Mouse (Mus musculus) embryo, embryonic 9.5 days (tissue): Measurements from ENCODE around the gene Nav2.

ENCODE experiments used
- DNase-seq: peaks from one replicate; pipeline ENCODE4 v3.0.0-alpha.2; 2017; ENCODE audit errors: extremely low spot score

Gene Nav2

DNA sequence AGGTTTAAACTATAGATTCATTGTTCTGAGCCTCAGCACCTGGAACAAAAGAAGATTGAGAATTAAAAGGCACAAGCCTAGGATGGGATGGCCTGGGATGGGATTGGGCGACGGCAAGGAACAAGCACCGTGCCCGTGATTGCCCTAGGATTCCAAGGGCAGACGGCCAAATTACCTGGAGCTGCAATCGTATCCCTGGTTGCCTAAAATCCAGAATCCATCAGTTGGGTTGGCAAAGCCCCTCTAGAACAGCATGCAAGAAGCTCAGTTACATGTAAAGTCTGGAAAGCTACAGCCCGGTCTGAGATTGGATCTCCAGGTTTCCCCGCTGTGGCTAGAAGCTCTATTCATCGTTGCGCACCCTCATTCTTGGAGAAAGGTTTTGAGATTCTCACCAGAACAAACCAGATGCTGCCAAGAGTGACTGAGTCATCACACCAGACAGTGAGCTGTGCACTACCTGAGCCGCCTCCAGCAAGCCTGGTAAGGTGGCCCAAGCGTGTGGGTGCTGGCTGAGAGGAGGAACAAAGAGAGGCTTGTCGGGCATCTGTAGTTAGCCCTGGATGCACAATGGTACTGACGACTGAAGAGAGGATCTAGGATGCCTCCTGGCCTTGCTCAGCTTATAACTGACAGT lies 531.9 kb downstream of the Nav2 start:
- DNase-seq: no peak

- no peak for DNase-seq
Observed at GRCm38 (mm10) chr7:49442174-49442573, 533.7 kb downstream of the Nav2 start.

DNA sequence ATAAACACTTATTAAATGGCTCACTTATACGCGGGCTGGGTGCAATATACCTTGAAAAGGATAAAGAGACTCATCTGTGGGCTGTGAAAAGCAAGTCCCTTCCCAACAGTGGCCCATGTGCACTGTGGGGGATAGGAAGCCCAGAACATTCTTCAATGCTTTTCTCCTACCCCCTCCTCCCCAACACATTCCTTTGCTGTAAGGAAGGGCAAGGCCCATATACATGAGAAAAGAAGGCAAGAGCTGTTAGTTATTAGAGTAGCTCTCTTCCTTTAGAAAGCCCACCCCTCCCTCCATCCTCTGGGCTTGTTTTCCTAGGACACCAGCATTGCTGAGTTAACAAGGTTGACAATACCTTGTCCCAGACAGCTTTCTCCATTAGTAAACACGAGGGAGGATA lies 540.1 kb downstream of the Nav2 start:
- no peak for DNase-seq

DNA sequence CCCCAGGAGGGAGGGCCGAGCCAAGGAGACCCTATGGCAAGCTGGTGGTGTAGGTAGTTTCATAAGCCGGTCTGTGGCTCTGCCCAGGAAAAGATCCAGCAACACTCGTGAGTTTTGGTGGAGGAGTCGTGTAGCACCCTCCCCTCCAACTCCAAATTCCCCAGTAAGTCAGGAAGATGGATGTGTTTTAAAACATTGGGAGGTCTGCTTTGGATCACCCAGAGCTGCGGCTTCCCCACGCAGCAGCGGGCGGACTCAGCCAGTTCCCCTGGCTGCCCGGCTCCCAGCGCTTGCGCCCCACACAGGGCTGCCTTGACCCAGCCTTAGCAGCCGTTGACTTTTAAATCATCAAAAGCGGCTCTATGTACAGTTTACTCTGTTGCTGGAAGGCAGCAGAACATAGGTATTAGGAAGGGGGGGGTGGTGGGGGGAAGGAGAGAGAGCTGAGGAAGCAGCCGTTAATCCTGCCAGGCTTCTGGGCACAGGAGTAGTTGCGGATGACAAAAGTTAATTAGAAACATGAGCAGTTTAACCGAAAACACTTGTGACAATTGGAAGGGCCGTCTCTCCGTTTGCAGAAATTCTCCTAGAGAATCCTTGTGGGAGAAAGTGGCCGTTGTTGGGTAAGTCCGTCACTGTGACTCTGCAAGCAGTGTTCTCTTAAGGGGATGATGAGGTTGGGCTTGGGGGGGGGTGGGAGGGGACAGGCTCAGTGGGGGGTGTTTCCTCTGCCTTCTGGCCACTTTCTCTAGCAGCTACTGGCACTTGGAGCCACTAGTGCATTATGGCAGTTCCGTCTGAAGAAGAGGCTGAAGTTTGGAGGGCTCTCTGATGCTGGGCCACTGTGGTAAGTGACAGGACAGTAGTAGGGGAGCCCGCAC lies 542.0 kb downstream of the Nav2 start:
- DNase-seq: peak; percentile 63

DNA sequence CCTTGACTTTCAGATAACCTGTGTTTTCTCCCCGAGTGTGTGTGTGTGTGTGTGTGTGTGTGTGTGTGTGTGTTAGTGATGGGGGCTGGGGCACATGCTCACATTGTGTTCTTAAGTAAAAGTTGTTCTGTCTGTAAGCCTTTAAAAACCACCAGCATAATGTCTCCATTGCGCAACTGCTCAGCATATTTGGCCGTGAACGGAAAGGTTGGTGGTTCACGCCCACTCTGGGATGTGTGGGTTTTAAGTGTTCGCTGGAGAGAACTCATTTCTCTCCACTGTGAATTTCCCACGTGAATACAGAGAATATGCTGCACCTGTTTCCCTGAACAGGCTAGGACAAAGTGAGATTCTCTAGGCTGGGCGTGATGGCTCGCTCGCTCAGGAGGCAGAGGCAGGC lies 542.7 kb downstream of the Nav2 start:
- DNase-seq: no peak

DNA sequence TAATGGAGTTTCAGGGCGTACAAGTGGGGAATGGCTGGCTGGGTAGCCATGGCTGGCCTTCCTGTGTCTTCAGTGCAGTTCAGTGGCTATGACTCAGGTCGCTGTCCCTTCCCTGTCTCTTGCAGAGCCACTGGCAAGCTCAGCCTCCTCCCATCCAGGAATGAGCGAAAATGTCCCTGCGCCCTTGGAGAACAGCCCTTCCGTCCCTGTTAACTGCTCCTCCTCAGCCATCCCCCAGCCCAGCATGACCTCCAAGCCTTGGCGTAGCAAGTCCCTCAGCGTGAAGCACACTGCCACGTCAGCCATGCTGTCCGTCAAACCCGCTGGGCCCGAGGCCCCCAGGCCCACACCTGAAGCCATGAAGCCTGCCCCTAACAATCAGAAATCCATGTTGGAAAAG lies 543.8 kb downstream of the Nav2 start:
- DNase-seq: no peak

DNA sequence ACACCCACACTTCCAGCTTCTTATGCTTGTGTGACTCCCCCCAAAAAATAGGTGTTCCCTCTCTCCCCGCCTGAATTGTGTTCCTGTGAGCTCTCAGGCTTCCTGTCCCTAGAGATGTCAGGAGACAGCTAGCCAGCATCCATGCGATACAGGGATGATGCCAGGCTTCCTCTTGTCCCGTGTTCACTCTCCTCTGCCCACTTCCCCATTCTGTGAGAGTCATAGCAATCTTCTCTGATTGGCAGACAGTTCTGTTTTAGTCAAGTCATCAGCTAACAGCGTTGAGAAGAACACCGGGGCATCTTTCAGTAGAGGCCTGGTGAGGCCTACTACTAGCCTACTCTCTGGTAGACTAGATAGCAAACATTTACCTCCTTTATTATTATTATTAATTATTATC lies 546.1 kb downstream of the Nav2 start:
- no peak for DNase-seq

GRCm38 (mm10) chr7:49456148-49456547 lies 547.6 kb downstream of the Nav2 start:
- DNase-seq: peak; percentile 45

DNA sequence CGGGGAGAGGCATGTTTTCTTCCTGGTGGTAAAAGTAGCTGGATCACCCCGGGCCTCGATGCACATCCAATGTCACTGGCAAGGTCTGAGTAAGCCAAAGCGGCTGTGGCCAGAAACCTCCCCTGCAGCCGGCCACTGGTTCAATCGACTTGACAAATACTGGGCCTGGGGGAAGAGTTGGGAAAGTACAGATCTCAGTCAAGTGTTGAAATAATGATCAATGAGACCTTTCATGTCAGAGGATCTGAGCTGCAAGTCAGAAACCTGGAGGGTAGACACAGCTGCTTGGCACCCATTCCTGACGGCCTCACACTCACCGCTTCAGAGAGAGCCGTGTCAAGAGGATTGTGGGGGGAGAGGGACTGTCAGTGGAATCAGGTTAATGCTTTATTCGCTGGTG lies 548.9 kb downstream of the Nav2 start:
- DNase-seq: no peak

DNA sequence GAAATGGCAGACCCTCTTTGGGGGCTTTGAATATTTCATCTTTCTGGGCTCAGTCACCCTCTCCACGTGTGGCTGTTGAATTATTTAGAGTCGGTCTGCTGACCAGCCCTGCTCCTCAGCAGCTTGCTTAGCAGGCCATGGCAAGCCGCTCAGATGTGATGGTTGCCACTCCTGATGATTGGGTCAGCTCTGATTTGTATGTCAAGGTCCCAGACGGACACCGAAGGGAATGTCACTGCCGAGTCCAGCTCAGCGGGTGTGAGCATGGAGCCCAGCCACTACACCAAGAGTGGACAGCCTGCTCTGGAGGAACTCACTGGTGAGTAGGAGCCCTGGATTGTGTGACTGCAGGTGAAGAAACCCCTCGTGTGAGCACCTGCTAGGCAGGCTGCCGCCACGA lies 549.4 kb downstream of the Nav2 start:
- no peak for DNase-seq

DNA sequence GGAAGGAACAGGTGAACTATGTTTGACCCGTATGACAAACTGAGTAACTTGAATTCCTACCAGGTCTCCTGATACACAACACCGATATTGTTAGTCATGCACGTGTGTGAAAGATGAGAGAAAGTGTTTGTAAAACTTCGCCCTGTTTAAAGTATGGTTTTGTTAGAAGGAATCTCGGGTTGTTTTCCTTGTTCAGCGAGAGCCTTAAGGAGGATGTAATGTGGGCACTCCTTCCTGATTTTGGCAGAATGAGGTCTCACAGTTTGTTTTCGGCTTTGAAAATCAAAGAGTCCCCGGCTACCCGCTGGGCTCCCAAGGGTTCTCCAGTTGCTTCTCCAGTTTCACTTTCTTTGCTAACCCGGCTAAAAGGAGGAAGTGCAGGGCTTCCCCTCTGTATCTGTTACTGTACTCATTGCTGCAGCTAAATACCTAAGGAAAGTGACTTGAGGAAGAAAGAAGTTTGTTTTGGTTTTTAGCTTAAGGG lies 553.9 kb downstream of the Nav2 start:
- DNase-seq: no peak

DNA sequence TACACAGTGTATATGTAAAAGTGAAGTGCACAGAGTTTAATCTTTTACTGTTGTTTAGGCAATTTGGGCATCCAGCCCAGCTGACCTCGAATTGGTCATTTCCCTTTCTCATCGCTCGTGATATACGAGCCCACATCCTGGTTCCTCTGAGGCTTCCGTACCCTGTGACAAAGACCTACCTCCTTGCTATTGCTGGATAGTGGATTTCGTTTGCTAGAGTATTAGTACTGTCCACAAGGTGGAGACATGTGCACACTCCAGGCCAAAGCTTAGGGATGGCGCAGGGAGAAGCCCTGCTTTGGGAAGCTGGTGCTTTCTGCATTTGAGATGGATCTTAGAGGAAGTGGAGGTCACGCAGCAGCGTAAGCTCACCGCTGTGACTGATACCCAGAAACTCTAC lies 559.3 kb downstream of the Nav2 start:
- DNase-seq: no peak

GRCm38 (mm10) chr7:49468492-49469205 lies 560.1 kb downstream of the Nav2 start:
- DNase-seq: no peak

DNA sequence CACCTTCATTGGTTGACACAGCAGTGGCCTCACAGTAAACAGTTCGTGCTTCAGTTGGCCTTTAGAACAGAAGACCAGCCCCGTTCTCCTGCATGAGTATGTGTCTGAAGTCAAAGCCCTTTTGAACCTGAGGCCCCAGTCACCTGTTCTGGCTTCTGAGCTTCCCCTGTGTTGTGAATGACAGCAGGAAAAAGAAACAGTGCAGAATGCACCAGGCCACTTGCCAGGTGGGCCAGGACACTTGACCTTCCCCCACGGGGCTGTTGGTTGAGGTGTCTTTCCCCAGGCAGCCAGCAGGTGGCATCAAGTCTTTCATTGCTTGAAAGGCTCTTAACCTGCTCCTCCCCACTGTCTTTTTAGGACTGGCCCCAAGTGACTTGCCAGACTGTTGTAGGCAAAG lies 562.8 kb downstream of the Nav2 start:
- peak; percentile 58 for DNase-seq

DNA sequence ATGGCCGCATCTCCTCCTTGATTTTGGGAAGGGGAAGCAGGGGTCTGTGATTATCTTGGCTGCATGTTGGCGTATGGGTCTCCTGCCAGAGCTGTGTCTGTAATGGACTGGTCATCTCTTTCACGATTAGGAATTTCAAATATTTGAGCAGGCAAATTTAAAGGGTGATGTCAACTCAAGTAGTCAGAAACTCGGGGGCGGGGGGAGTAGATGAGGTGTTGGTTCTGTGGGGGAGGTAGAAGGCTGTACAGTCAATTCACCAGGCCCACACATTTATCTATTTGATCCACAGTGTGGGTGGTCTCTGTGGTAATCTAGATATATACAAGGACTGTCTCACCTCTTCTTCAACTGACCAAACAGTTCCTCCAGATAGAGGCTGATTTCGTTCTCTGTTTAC lies 566.8 kb downstream of the Nav2 start:
- no peak for DNase-seq

GRCm38 (mm10) chr7:49476163-49476562 lies 567.6 kb downstream of the Nav2 start:
- DNase-seq: no peak

DNA sequence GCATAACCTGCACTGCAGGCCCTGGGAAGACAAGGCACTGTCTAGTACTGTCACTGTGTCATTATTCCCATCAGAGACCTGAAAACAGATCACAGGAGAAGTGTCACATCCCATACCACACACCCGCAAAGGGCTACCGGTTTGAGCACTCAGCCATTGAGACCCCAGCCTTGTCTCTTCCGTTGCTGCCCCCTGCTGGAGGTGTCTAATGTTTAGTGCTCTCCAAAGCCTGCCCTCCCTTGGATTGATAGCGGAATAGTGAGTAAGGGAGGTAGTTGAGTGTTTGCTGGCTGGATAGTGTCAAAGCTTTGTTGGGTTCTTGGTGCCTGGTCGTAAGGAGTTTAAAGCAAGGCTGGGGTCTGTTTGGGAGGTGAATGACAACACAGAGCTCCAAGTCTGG lies 568.1 kb downstream of the Nav2 start:
- DNase-seq: no peak

DNA sequence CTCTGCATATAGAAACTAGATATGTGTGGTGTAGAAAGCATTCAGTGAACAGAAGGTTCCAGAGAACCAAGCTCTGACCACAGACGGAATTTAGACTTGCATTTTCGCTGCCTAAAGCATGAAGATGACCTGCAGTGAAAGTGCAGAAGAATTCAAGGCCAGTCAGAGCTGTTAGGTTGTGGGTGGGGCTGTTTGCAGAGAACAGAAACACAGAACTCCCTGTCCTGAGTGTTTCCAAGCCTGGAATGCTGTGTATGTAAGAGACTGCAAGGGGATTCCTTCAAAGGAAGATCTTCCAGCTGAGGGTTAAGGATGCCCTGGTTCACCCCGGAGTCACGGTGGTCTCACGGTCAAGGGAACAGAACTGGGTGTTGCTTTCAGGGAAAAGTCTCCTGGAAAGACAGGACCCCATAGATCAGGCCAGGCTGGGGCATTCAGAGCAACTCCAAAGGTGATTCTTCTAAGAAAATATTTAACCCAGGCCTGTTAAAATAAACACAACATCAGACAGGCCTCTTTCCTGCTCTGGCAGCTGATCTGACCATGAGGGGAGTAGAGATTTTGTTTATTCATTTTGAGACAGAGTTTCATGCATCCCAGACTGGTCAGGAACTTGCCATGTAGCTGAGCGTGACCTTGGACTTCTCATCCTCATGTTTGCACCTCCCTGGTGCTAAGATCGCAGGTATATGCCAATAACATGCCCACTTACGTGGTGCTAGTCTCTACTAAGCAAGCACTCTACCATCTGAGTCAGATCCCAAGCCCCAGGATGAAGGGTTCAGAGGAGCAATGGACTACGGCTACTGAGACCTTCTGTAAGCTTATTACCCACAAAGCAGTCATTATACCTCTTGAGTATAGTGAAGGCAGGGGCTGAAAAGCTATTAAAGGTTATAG lies 568.8 kb downstream of the Nav2 start:
- DNase-seq: no peak

DNA sequence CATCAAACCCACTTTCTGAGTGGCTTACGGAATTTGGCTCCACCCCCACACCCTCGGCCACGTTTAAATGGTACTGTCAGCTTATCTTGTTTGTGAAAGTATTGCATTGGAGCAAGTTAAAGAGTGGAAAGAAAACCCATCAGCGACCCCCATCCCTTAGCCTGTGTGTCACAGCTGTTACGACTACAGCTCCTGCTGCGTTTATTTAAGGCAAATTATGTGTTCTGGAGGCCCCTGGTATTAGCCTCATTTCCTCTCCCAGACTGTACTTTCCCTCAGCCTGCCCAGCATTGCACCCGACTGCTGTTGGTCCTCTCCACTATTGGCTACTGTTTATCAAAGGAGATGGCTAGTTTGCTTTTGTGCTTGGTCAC lies 569.4 kb downstream of the Nav2 start:
- DNase-seq: no peak

DNA sequence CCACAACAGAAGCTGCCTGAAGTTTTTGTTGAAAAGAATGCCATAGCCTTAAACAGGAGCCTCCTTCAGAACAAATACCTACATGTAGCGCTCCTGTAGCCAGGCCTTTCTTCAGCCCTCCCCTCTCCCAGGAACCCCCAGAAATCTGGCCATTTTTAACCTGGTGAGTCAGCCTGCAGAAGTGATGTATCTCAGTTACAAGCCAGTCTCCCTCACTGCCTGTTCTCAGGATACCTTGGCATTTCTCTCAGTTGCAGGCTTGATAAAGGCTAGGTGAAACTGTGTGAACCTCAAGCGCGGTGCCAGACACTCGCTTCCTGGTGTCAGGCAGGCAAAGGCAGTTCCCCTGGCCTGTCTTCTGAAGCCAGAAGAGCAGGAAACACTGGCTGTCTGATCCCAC lies 570.4 kb downstream of the Nav2 start:
- DNase-seq: no peak

- no peak for DNase-seq
Observed at GRCm38 (mm10) chr7:49480962-49481361, 572.4 kb downstream of the Nav2 start.
